Mouse (Mus musculus): Measurements from ENCODE around the gene Rnf114. TPM values are rescaled to one million over a fixed set of nuclear protein-coding genes. Genes with fewer than 3 reads are reported as not detected.

Gene Rnf114
- polyA plus RNA-seq, 1 experiment, result 116 TPM

DNA sequence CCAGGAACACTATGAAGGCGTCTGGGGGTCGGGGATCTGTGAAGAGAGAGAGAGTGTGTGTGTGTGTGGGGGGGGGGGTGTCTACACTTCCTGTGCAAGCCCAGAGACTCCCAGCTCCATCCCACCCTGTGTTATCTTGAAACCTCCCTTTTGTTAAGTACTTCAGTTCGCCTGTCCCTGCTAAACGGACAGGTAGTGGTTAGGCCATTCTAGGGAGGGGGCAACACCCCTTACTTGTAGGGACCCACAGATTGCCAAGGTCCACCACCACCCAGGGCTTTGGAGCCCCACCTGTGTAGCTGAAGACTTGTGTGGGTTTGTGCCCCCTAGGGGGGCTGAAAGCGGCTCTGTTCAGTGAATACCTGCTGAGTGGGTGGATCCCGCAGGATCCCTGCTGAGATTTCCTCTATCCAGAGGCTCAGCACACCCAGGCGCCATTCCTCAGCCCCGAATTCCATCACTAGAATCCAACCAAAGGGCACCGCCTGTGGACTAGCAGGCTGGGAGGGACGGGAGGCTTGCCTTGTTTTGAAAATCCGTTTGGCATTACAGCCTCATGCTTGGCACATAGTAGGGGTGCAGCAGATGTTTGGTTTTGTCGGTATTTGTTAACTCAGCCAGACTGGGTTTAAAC is 48.1 kb downstream of the Rnf114 start:
- no peak for TF ChIP-seq POLR2A (IDR thresholded peaks at IDR 0.05; ENCODE audit: low read depth, low read length)
- TF ChIP-seq CTCF (IDR thresholded peaks at IDR 0.05; ENCODE audit: extremely low read depth, insufficient read length, insufficient replicate concordance, low read depth, low read length), result no peak
- peaks cover 1% of the 10 kb centered on the region; the same call in 1 of the 2 replicates for H3K36me3 ChIP-seq (ENCODE audit: control insufficient read depth, insufficient read depth, low read length)
- H3K4me3 ChIP-seq (ENCODE audit: low read depth, low read length), result peak overlapping the region; percentile 40
- 64% methylated on average over 12 of the region's 12 CpGs for WGBS
- no peaks in the 10 kb centered on the region for H3K27me3 ChIP-seq (ENCODE audit: control insufficient read depth, insufficient read depth, low read length)
- 0 out of 2 replicates have a peak overlapping the region, but pooled peaks have one; percentile 18 for H3K27ac ChIP-seq (ENCODE audit: insufficient read depth, low read depth, low read length)
- H3K4me1 ChIP-seq (ENCODE audit: control insufficient read depth, insufficient read depth, insufficient read length, low read length), result peaks cover 14% of the 10 kb centered on the region

DNA sequence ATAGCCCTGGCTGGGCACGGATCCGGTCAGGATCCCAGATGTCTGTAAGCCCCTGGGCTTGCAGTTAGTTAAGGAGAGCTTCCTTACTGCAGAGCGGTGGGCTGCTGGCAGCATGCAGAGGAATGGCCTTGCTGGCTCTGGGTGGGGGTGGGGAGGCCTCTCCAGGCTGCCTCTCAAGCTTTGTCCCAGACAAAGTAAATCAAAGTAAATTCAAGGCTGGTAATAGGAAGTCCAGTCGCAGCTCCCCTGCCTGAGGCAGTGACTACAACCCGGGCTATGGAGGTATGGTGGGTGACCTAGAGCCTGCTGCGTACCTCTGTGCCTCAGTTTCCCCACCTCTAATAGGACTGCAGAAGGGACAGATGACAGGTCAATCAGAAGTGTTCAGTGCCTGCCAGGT is 48.9 kb downstream of the Rnf114 start:
- peaks cover 1% of the 10 kb centered on the region; the same call in 1 of the 2 replicates for H3K36me3 ChIP-seq (ENCODE audit: control insufficient read depth, insufficient read depth, low read length)
- H3K4me1 ChIP-seq (ENCODE audit: control insufficient read depth, insufficient read depth, insufficient read length, low read length), result peaks cover 13% of the 10 kb centered on the region
- TF ChIP-seq POLR2A (IDR thresholded peaks at IDR 0.05; ENCODE audit: low read depth, low read length), result no peak
- no peak for TF ChIP-seq CTCF (IDR thresholded peaks at IDR 0.05; ENCODE audit: extremely low read depth, insufficient read length, insufficient replicate concordance, low read depth, low read length)
- H3K4me3 ChIP-seq (ENCODE audit: low read depth, low read length), result peak overlapping the region; percentile 16
- WGBS, result 65% methylated on average over 6 of the region's 6 CpGs
- no peak overlapping the region for H3K27ac ChIP-seq (ENCODE audit: insufficient read depth, low read depth, low read length)
- H3K27me3 ChIP-seq (ENCODE audit: control insufficient read depth, insufficient read depth, low read length), result no peaks in the 10 kb centered on the region

DNA sequence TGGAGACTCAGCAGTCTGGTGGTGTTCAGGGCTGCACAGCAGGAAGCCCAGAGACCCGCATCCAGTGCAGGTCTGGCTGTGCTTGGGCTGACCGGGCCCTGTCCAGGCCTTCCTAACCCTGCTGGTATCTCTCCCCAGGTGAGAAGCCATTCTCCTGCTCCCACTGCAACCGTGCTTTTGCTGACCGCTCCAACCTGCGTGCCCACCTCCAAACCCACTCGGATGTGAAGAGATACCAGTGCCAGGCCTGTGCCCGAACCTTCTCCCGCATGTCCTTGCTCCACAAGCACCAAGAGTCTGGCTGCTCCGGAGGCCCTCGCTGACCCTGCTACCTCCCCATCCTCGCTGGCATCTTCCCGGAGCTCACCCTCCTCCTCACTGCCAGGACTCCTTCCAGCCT is 49.3 kb downstream of the Rnf114 start:
- H3K4me3 ChIP-seq (ENCODE audit: low read depth, low read length), result peak overlapping the region; percentile 16; the same call in 1 of the 2 replicates
- peaks cover 10% of the 10 kb centered on the region for H3K4me1 ChIP-seq (ENCODE audit: control insufficient read depth, insufficient read depth, insufficient read length, low read length)

DNA sequence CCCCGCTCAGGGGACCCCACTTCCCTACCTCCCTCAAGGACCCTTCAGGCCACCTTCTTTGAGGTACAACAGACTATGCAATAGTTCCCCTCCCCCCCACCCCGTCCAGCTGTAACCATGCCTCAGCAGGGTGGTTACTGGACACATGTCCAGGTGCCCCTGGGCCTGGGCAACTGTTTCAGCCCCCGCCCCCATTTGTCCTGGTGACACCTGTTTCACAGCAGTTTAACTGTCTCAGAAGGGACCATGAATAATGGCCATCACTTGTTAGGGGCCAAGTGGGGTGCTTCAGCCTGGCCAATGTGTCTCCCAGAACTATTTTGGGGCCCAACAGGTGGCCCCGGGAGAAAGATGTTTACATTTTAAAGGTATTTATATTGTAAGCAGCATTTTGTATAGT is 49.9 kb downstream of the Rnf114 start:
- H3K4me3 ChIP-seq (ENCODE audit: low read depth, low read length), result no peak overlapping the region
- H3K27ac ChIP-seq (ENCODE audit: insufficient read depth, low read depth, low read length), result no peak overlapping the region
- WGBS, result 75% methylated on average over 4 of the region's 4 CpGs

More for the DNA sequence above, 49.3 kb downstream of the Rnf114 start:
- TF ChIP-seq POLR2A (IDR thresholded peaks at IDR 0.05; ENCODE audit: low read depth, low read length) (no peak), CTCF (IDR thresholded peaks at IDR 0.05; ENCODE audit: extremely low read depth, insufficient read length, insufficient replicate concordance, low read depth, low read length) (no peak)
- H3K36me3 ChIP-seq (ENCODE audit: control insufficient read depth, insufficient read depth, low read length), result peaks cover 1% of the 10 kb centered on the region; the same call in 1 of the 2 replicates
- WGBS, result 92% methylated on average over 12 of the region's 12 CpGs
- H3K27me3 ChIP-seq (ENCODE audit: control insufficient read depth, insufficient read depth, low read length), result no peaks in the 10 kb centered on the region
- H3K27ac ChIP-seq (ENCODE audit: insufficient read depth, low read depth, low read length), result no peak overlapping the region

DNA sequence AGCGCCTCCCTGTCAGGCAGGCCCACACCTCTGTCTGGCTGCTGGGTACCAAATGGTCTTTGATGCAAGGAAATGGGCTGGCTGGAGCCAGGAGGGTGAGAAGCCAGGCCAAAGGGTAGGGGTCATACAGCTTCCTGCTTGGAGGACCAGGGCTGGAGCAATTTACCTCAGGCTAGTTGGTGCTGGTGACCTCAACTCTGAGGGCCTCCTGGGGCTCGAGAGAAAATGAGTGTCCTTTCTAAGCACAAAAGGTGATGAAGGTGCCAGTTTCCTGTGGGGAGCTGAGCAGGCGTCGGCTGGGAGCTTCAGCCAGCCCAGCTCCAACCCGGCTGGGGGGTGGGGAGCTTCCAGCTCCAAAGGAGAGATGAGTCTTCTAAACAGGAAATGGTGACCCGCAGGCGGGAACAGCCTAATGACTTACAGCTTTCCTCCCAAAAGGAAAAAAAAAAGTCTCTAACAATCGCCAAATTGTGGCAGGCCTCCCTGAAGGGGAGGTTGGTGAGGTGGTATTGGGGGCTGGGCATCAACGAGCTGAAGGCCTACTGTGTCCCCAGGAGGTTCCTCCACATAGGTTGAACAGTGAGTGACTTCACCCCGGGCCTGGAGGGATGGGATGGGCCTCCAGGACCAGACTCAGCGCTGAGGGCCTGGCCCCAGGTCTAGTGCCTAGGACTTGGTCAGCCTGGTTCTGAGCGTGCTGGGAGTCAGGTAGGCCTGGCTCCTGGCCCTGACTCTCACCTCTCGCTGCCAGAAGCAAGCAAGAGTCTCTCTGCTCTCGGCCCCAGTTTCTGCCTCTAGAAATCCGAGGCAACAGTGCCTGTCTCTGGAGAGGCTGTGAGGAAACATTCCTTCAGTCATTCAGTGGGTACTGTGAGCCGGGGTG is 50.9 kb downstream of the Rnf114 start:
- 62% methylated on average over 16 of the region's 16 CpGs for WGBS
- H3K27ac ChIP-seq (ENCODE audit: insufficient read depth, low read depth, low read length), result peak overlapping the region; percentile 77
- H3K27me3 ChIP-seq (ENCODE audit: control insufficient read depth, insufficient read depth, low read length), result no peaks in the 10 kb centered on the region
- H3K36me3 ChIP-seq (ENCODE audit: control insufficient read depth, insufficient read depth, low read length), result peaks cover 1% of the 10 kb centered on the region; the same call in 1 of the 2 replicates
- H3K4me1 ChIP-seq (ENCODE audit: control insufficient read depth, insufficient read depth, insufficient read length, low read length), result peaks cover 3% of the 10 kb centered on the region; the same call in 1 of the 2 replicates
- no peak for TF ChIP-seq POLR2A (IDR thresholded peaks at IDR 0.05; ENCODE audit: low read depth, low read length)
- TF ChIP-seq CTCF (IDR thresholded peaks at IDR 0.05; ENCODE audit: extremely low read depth, insufficient read length, insufficient replicate concordance, low read depth, low read length), result no peak
- H3K4me3 ChIP-seq (ENCODE audit: low read depth, low read length), result no peak overlapping the region

More for the DNA sequence above, 49.9 kb downstream of the Rnf114 start:
- Histone ChIP-seq H3K36me3 (ENCODE audit: control insufficient read depth, insufficient read depth, low read length) (peaks cover 1% of the 10 kb centered on the region; the same call in 1 of the 2 replicates), H3K4me1 (ENCODE audit: control insufficient read depth, insufficient read depth, insufficient read length, low read length) (peaks cover 5% of the 10 kb centered on the region), H3K27me3 (ENCODE audit: control insufficient read depth, insufficient read depth, low read length) (no peaks in the 10 kb centered on the region)
- no peak for TF ChIP-seq POLR2A (IDR thresholded peaks at IDR 0.05; ENCODE audit: low read depth, low read length)
- TF ChIP-seq CTCF (IDR thresholded peaks at IDR 0.05; ENCODE audit: extremely low read depth, insufficient read length, insufficient replicate concordance, low read depth, low read length), result no peak

DNA sequence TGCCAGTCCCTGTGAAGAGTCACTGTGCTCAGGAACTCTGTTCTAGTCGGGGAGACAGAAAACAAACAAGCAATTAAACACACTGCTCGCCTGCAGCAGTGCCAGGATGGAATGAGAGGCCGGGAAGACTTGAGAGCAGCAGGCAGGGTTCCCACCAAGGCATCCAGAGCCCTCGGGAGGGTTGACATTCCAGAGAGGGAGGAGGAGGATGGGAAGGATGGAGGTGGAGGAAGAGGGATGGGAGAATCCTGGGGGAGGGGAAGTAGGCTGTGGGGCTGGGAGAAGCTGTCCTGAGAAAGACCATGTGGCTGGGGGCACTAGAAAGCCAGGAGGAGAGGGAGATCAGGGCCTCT is 51.5 kb downstream of the Rnf114 start:
- Histone ChIP-seq H3K27ac (ENCODE audit: insufficient read depth, low read depth, low read length) (peak overlapping the region; percentile 77), H3K36me3 (ENCODE audit: control insufficient read depth, insufficient read depth, low read length) (peaks cover 1% of the 10 kb centered on the region; the same call in 1 of the 2 replicates), H3K27me3 (ENCODE audit: control insufficient read depth, insufficient read depth, low read length) (no peaks in the 10 kb centered on the region), H3K4me3 (ENCODE audit: low read depth, low read length) (no peak overlapping the region), H3K4me1 (ENCODE audit: control insufficient read depth, insufficient read depth, insufficient read length, low read length) (peaks cover 3% of the 10 kb centered on the region; the same call in 1 of the 2 replicates)
- WGBS, result 29% methylated on average over 4 of the region's 4 CpGs
- TF ChIP-seq CTCF (IDR thresholded peaks at IDR 0.05; ENCODE audit: extremely low read depth, insufficient read length, insufficient replicate concordance, low read depth, low read length), result no peak
- no peak for TF ChIP-seq POLR2A (IDR thresholded peaks at IDR 0.05; ENCODE audit: low read depth, low read length)

DNA sequence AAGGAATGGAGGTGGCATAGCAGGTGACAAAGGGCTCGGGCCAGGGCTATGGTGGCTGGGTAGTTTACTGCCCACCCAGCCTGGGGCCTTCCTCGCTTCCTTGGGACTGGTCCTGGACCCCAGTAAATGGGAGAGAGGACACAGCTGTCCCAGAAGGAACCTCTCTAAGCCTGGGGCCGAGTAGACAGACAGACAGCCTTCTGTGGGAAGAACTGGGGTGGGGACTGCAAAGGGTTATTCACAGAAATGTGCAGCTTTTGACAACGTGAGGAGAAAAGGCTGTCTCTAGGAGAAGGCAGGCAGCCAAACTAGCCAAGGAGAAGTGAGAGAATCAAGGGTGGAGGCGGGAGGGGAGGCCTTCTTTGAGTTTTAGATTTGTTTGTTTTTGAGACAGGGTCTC is 52.0 kb downstream of the Rnf114 start:
- Histone ChIP-seq H3K27ac (ENCODE audit: insufficient read depth, low read depth, low read length) (peak overlapping the region; percentile 77), H3K4me1 (ENCODE audit: control insufficient read depth, insufficient read depth, insufficient read length, low read length) (peaks cover 3% of the 10 kb centered on the region; the same call in 1 of the 2 replicates), H3K4me3 (ENCODE audit: low read depth, low read length) (no peak overlapping the region), H3K27me3 (ENCODE audit: control insufficient read depth, insufficient read depth, low read length) (no peaks in the 10 kb centered on the region), H3K36me3 (ENCODE audit: control insufficient read depth, insufficient read depth, low read length) (peaks cover 1% of the 10 kb centered on the region; the same call in 1 of the 2 replicates)
- TF ChIP-seq POLR2A (IDR thresholded peaks at IDR 0.05; ENCODE audit: low read depth, low read length) (no peak), CTCF (IDR thresholded peaks at IDR 0.05; ENCODE audit: extremely low read depth, insufficient read length, insufficient replicate concordance, low read depth, low read length) (no peak)
- 67% methylated on average over 5 of the region's 5 CpGs for WGBS
